Mouse (Mus musculus): ENCODE data around the gene Pfkm. TPM values are rescaled to one million over a fixed set of nuclear protein-coding genes. Genes with fewer than 3 reads are reported as not detected.

The Pfkm gene
- total RNA-seq, 2 experiments from 2014 or later: 71.0 to 86.3 TPM

- no peak for DNase-seq (ENCODE audit: low spot score in 2 of 2)
Measured at GRCm38 (mm10) chr15:98096957-98097356, 4.6 kb downstream of the Pfkm start.

- DNase-seq (ENCODE audit: low spot score in 2 of 2): no peak
Measured at GRCm38 (mm10) chr15:98098519-98098918, 6.1 kb downstream of the Pfkm start.

GRCm38 (mm10) chr15:98102401-98102800 is 10.0 kb downstream of the Pfkm start:
- no peak for DNase-seq (ENCODE audit: low spot score in 2 of 2)

GRCm38 (mm10) chr15:98106506-98106905 is 14.1 kb downstream of the Pfkm start:
- no peak for DNase-seq (ENCODE audit: low spot score in 2 of 2)

GRCm38 (mm10) chr15:98107230-98107629 is 14.8 kb downstream of the Pfkm start:
- no peak for DNase-seq (ENCODE audit: low spot score in 2 of 2)

GRCm38 (mm10) chr15:98107703-98108296 is 15.4 kb downstream of the Pfkm start:
- DNase-seq (ENCODE audit: low spot score in 2 of 2): no peak

- DNase-seq (ENCODE audit: low spot score in 2 of 2): peak; percentile 66 to 80
Measured at GRCm38 (mm10) chr15:98108297-98109152, 16.1 kb downstream of the Pfkm start.

GRCm38 (mm10) chr15:98111791-98112190 is 19.4 kb downstream of the Pfkm start:
- DNase-seq (ENCODE audit: low spot score in 2 of 2): no peak

- DNase-seq (ENCODE audit: low spot score in 2 of 2): no peak
Measured at GRCm38 (mm10) chr15:98114098-98114851, 21.9 kb downstream of the Pfkm start.

- no peak for DNase-seq (ENCODE audit: low spot score in 2 of 2)
Measured at GRCm38 (mm10) chr15:98114852-98115778, 22.7 kb downstream of the Pfkm start.

GRCm38 (mm10) chr15:98115779-98116163 is 23.4 kb downstream of the Pfkm start:
- no peak for DNase-seq (ENCODE audit: low spot score in 2 of 2)

- no peak for DNase-seq (ENCODE audit: low spot score in 2 of 2)
Measured at GRCm38 (mm10) chr15:98116287-98116686, 23.9 kb downstream of the Pfkm start.

- no peak for DNase-seq (ENCODE audit: low spot score in 2 of 2)
Measured at GRCm38 (mm10) chr15:98119363-98119762, 27.0 kb downstream of the Pfkm start.

- DNase-seq (ENCODE audit: low spot score in 2 of 2): no peak
Measured at GRCm38 (mm10) chr15:98120831-98121230, 28.4 kb downstream of the Pfkm start.

GRCm38 (mm10) chr15:98131001-98131400 is 38.6 kb downstream of the Pfkm start:
- DNase-seq (ENCODE audit: low spot score in 2 of 2): no peak

GRCm38 (mm10) chr15:98131451-98131850 is 39.1 kb downstream of the Pfkm start:
- DNase-seq (ENCODE audit: low spot score in 2 of 2): no peak

GRCm38 (mm10) chr15:98131942-98132655 is 39.7 kb downstream of the Pfkm start:
- DNase-seq (ENCODE audit: low spot score in 2 of 2): no peak

GRCm38 (mm10) chr15:98133471-98133870 is 41.1 kb downstream of the Pfkm start:
- DNase-seq (ENCODE audit: low spot score in 2 of 2): no peak

- DNase-seq (ENCODE audit: low spot score in 2 of 2): no peak
Measured at GRCm38 (mm10) chr15:98134034-98134433, 41.6 kb downstream of the Pfkm start.

GRCm38 (mm10) chr15:98134666-98135065 is 42.3 kb downstream of the Pfkm start:
- DNase-seq (ENCODE audit: low spot score in 2 of 2): no peak
